Mouse (Mus musculus) lung, postnatal 14 days (tissue): Measurements from ENCODE around the gene Trpm2.

Experiments used
- DNase-seq: peaks from one replicate; pipeline ENCODE4 v3.0.0; 2021

The Trpm2 gene

GRCm38 (mm10) chr10:77900903-77901818, 69.2 kb downstream of the Trpm2 start:
- DNase-seq: no peak

GRCm38 (mm10) chr10:77900126-77900525, 70.2 kb downstream of the Trpm2 start:
- DNase-seq: no peak

- no peak for DNase-seq
These were observed 74.8 kb downstream of the Trpm2 start for GRCm38 (mm10) chr10:77895562-77895961.

GRCm38 (mm10) chr10:77890987-77891565, 79.3 kb downstream of the Trpm2 start:
- DNase-seq: no peak

- no peak for DNase-seq
These were observed 84.2 kb downstream of the Trpm2 start for GRCm38 (mm10) chr10:77886007-77886747.

- DNase-seq: no peak
These were observed 87.8 kb downstream of the Trpm2 start for GRCm38 (mm10) chr10:77882553-77882952.

- DNase-seq: no peak
These were observed 90.1 kb downstream of the Trpm2 start for GRCm38 (mm10) chr10:77880305-77880704.

- DNase-seq: peak; percentile 42
These were observed 91.4 kb downstream of the Trpm2 start for GRCm38 (mm10) chr10:77878985-77879384.

GRCm38 (mm10) chr10:77869651-77870050, 100.7 kb downstream of the Trpm2 start:
- DNase-seq: peak; percentile 30

- DNase-seq: no peak
These were observed 102.8 kb downstream of the Trpm2 start for GRCm38 (mm10) chr10:77867546-77867945.

- DNase-seq: no peak
These were observed 105.6 kb downstream of the Trpm2 start for GRCm38 (mm10) chr10:77864762-77865143.

- DNase-seq: peak; percentile 40
These were observed 106.1 kb downstream of the Trpm2 start for GRCm38 (mm10) chr10:77864067-77864761.

- DNase-seq: no peak
These were observed 108.7 kb downstream of the Trpm2 start, which contains the start of gene Gm3285 for GRCm38 (mm10) chr10:77861675-77862074. TSS of gene Gm3285 (plus strand) at chr10:77861975.
